Mouse (Mus musculus) adrenal gland, postnatal 4 days (tissue): ENCODE data around the gene Rcsd1. TPM values are rescaled to one million over a fixed set of nuclear protein-coding genes. Genes with fewer than 3 reads are reported as not detected.
"Not testable (repeated sequence)": the region's sequence is repeated elsewhere in the genome, so short reads cannot be mapped to it uniquely, and the experiment has no call there.

Source experiments
- DNase-seq, 2 experiments: peaks; one replicate each; pipeline ENCODE4 v3.0.0; 2021 to 2022; ENCODE audit warnings: low spot score in 2 of 2, mixed read lengths in 2 of 2
- total RNA-seq, 2 experiments: library from RNA; stranded (reverse); gene quantifications; 2 replicates each; pipeline ENCODE4 v1.2.3; 2021

Gene Rcsd1
- total RNA-seq, 2 experiments from 2014 or later = 29.5 to 31.9 TPM

GRCm38 (mm10) chr1:165693856-165694255 lies 15.7 kb downstream of the Rcsd1 start:
- no peak for DNase-seq

DNA sequence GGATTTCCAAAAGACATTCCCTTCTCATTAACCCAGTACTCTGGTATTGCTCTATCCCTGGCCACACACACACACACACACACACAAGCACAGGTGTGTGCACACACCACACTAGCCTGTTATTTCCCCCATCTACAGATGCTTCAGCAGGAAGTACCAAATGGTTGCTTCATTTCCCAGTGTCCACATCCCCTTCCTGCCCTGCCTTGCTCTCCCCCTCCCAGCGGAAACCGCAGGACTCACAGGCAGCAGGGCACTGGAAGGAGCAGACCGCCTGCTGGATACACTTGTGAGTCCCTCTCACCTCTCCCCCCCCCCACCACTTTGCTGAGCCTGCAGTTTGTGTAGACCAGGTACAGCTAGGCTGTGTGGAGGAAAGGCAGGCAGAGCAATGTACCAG lies 18.0 kb downstream of the Rcsd1 start:
- DNase-seq = no peak

GRCm38 (mm10) chr1:165689845-165690244 lies 19.7 kb downstream of the Rcsd1 start:
- DNase-seq = no peak

GRCm38 (mm10) chr1:165687861-165688260 lies 21.7 kb downstream of the Rcsd1 start:
- no peak for DNase-seq

DNA sequence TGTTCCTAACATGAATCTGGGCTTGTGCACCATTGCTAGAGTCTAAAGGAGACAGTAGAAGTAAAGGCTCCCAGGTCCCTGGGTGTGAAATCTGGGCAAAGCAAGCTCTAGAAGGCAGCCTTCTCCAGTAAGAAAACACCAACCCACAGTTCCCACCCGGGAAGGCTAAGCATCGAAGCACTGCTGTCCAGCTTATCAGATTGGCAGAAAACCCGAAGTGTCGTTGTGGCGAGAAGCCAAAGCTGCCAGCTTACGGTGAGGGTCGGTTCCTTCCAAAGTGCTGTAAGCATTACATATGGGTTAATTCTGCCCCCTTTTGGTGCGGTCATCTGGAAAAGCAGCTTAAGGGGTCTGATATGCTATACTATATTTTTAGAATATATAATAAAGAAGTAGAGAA lies 22.6 kb downstream of the Rcsd1 start:
- DNase-seq = no peak

DNA sequence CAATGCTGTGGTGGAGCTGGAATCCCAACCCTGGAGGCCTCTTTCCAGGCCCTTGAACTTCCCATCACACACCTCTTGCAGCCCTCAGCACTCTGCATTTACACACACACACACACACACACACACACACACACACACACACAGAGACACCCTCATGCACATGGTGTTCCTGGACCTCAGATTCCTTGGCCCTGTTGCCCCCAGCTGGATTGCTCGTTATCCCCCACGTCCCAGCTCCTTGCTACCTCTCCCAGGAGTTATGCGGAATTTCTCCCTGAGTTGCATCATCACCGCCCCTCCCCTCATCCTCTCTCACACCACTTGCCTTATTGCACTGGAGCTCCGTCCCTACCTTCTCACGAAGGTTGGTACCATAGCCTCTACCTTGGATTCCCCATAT lies 23.2 kb downstream of the Rcsd1 start:
- DNase-seq = no peak

GRCm38 (mm10) chr1:165684261-165685203 lies 25.0 kb downstream of the Rcsd1 start:
- DNase-seq = no peak

GRCm38 (mm10) chr1:165682056-165682853 lies 27.3 kb downstream of the Rcsd1 start:
- DNase-seq = no peak

DNA sequence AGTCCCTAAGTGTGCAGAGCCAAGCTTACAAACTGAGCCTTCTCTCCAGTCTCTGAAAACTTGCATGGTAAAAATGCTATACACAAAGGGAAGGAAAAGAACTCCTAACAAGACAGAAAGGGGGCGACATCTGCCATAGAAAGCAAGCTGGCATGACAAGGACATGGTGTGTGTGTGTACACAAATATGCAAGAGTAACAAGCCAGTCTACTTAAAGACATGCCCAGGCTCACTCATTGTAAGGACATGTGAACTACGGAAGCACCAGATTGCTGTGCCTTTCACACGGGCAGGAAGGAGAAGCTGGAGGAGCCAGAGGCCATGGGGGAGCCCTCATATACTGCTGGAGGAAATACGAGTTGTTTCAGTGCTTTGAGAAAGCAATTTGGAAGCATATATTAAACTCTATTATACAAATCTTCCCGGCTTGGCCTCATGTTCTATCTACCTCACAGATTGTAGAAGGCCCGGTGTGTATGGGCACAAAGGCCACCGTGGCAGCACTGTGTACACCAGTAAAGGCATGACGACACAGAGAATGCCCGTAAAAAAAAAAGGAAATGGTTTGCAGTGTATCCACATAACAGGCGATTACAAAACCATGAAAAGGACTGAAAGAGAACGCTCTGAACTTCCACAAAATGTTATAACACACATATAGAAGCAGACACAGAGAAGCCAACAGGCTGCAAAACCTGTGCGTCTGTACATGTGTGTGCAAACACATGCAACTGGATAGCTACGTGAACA lies 28.3 kb downstream of the Rcsd1 start:
- DNase-seq = no peak

DNA sequence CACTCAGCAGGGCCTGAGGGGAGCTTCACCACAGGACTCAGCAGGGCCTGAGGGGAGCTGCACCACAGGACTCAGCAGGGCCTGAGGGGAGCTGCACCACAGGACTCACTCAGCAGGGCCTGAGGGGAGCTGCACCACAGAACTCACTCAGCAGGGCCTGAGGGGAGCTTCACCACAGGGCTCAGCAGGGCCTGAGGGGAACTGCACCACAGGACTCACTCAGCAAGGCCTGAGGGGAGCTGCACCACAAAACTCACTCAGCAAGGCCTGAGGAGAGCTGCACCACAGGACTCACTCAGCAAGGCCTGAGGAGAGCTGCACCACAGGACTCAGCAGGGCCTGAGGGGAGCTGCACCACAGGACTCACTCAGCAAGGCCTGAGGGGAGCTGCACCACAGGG lies 29.5 kb downstream of the Rcsd1 start:
- DNase-seq = not testable (repeated sequence)

- no peak for DNase-seq
These were observed 29.9 kb downstream of the Rcsd1 start for GRCm38 (mm10) chr1:165679618-165679997.

GRCm38 (mm10) chr1:165678861-165679617 lies 30.5 kb downstream of the Rcsd1 start:
- DNase-seq = no peak

DNA sequence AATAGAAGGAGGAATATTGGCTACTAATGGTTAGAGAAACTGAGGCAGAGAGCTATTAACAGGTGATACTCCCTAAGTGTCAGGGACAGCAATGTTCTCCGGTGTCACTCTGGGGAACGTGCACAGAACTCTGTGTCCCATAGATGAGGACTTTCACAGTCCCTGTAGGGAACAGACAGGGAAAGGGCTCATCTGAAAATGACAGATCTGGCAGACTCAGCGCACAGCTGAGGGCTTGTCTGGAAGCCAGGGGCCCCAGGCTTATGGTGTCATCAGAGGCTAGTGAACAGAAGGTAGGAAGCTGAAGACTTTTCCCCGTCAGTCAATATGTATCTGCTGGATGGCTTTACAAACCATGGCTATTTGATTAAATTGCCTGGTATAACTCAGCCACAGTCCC lies 32.0 kb downstream of the Rcsd1 start:
- no peak for DNase-seq

GRCm38 (mm10) chr1:165676993-165677392 lies 32.6 kb downstream of the Rcsd1 start:
- no peak for DNase-seq

- no peak for DNase-seq
These were observed 34.4 kb downstream of the Rcsd1 start for GRCm38 (mm10) chr1:165675167-165675566.

DNA sequence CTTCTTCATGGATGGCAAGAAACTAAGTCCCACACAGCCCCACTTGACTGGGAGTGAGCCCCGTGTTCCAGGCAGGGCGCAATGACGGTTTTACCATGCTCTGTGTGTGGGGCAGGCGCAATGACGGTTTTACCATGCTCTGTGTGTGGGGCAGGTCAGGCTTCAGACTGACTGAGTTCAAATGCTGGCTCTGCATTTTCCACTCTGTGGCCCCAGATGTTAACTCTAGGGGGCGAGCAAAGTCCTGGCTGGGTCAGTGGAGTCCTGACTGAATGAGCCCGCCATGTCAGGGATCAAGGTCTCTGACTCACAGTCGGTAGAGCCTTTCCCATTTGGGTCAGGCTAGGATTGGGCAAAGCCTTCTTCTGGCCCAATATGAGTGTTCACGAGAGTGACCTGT lies 37.2 kb downstream of the Rcsd1 start:
- DNase-seq = no peak

DNA sequence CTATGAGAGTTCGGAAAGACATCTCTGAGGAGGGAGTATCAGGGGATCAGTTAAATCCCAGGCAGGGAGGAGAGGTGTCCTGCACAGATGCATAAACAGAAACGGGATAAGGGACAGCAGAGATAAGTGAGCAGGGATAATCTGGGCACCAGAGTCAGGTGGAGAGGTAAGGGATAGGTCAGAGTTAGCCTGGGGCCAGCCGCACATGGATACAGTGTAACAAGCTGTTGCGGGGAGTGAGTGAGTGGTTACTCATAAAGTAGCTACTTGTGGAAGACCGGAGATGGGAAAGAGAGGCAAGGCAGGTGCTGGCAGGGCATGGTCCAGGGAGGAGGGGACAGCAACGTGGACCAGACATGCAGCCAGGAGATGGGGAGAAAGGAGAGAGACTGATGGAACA lies 39.5 kb downstream of the Rcsd1 start:
- no peak for DNase-seq

DNA sequence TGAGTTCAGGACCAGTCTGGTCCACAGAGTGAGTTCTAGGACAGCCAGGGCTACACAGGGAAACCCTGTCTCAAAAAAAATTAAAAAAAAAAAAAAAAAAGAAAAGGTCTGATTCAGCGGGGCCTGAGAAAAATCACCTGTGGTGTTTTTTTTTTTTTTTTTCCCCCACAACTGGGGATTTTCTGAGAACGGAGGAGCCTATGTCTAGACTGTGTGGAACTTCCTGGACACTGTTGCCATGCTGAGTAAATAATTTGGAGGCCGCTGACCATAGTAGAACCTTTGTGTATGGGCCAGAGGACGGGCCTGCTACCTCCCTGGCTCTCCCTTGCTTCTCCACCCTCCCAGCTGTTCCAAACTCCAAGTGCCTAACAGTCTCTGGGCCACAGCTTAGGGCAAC lies 40.7 kb downstream of the Rcsd1 start:
- no peak for DNase-seq

- DNase-seq = no peak
These were observed 42.2 kb downstream of the Rcsd1 start for GRCm38 (mm10) chr1:165667380-165667779.

GRCm38 (mm10) chr1:165666944-165667343 lies 42.6 kb downstream of the Rcsd1 start:
- no peak for DNase-seq

- no peak for DNase-seq
These were observed 43.8 kb downstream of the Rcsd1 start for GRCm38 (mm10) chr1:165665758-165666157.
